Comparison of ENCODE assay signal across 20 mouse cellular contexts in the genomic region with DNA sequence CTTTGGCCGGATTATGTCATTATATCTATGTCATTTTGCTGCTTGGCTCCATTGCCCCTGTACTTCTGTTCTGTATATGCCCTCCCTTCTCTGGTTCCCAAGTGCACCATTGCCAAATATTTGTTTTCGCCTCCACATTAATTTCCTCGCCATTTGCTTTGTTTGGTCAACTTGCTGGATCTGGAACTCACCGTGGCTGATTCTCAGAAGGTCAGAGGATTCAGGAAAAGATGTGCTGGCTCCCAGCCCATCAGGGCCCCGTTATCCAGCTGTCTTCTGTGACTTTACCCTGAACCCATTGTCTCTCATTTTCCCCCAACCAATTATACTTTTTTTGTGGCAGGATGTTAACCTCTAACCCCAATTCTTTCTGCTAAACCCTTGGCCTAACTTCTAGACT.
DNase-seq lines count a peak whose midpoint lies in the region; ATAC-seq and TF ChIP-seq lines count a peak whose summit lies in the region.
"Had no signal": no experiment of that assay in that cellular context is flagged by ENCODE, and none has a peak within 500 bp of the region (broad histone marks: within the 10 kb centered on the region; RNA-seq: fewer than 3 reads in every experiment).

No protein-coding gene starts in this region.

- no peaks in the 10 kb centered on the region for H3K4me1 ChIP-seq in embryonic facial prominence, embryonic 14.5 days (ENCODE audit: control insufficient read depth, insufficient read depth, low read length)
- no peaks in the 10 kb centered on the region for H3K4me1 ChIP-seq in embryonic facial prominence, embryonic 10.5 days
- H3K4me1 ChIP-seq: embryonic facial prominence, embryonic 15.5 days; heart, embryonic 12.5 days; hindbrain, embryonic 10.5 days had no signal

- ATAC-seq in embryonic facial prominence, embryonic 14.5 days (ENCODE audit: low read depth) = no peak

- no peak for TF ChIP-seq CTCF in brain, embryonic 14.5 days (IDR thresholded peaks at IDR 0.05; ENCODE audit: borderline replicate concordance, extremely low read depth, insufficient read depth, insufficient read length)

- WGBS in embryonic facial prominence, embryonic 14.5 days = 52% methylated on average over 5 of the region's 5 CpGs
- WGBS in embryonic facial prominence, embryonic 10.5 days = 65% methylated on average over 5 of the region's 5 CpGs

- H3K9me3 ChIP-seq in embryonic facial prominence, embryonic 14.5 days (ENCODE audit: control insufficient read depth, low read length) = no peaks in the 10 kb centered on the region
- no peaks in the 10 kb centered on the region for H3K9me3 ChIP-seq in embryonic facial prominence, embryonic 10.5 days
- H3K9me3 ChIP-seq: embryonic facial prominence, embryonic 15.5 days; forebrain, embryonic 10.5 days; heart, embryonic 12.5 days; hindbrain, embryonic 10.5 days had no signal

- peak; percentile 17 for DNase-seq in embryonic facial prominence, embryonic 14.5 days (ENCODE audit: low spot score)
- no peak for DNase-seq in embryonic facial prominence, embryonic 10.5 days (ENCODE audit: low spot score)
- DNase-seq in kidney, postnatal 10 days = peak; percentile 53
- no peak for DNase-seq in kidney, adult 18-20 months
- peak; percentile 15 for DNase-seq in brain, embryonic 14.5 days (ENCODE audit: low read depth)
- DNase-seq in retina, embryonic 14.5 days (ENCODE audit: low spot score) = peak; percentile 55
- no peak for DNase-seq in testis, postnatal 10 days (ENCODE audit: low spot score)
- DNase-seq: adrenal gland, postnatal 25 days; cerebellum, adult 11-12 months; cerebellum, adult 9-11 months; cerebellum, postnatal 36 days; gastrocnemius, adult 2 months; gastrocnemius, postnatal 25 days had no signal

- no peak overlapping the region for H3K4me3 ChIP-seq in embryonic facial prominence, embryonic 14.5 days (ENCODE audit: low read depth, low read length)
- H3K4me3 ChIP-seq in embryonic facial prominence, embryonic 10.5 days = no peak overlapping the region
- H3K4me3 ChIP-seq: embryonic facial prominence, embryonic 15.5 days; erythroblast, embryonic 14.5 days; forebrain, embryonic 10.5 days; gastrocnemius, adult 2 months; heart, embryonic 12.5 days; hindbrain, embryonic 10.5 days had no signal

- no peak overlapping the region for H3K4me2 ChIP-seq in embryonic facial prominence, embryonic 14.5 days (ENCODE audit: low read depth, low read length)
- H3K4me2 ChIP-seq: embryonic facial prominence, embryonic 15.5 days; heart, embryonic 12.5 days; hindbrain, embryonic 14.5 days had no signal

- no peaks in the 10 kb centered on the region for H3K27me3 ChIP-seq in embryonic facial prominence, embryonic 14.5 days (replicated peaks; ENCODE audit: control insufficient read depth, insufficient read depth, low read length)
- no peaks in the 10 kb centered on the region for H3K27me3 ChIP-seq in embryonic facial prominence, embryonic 10.5 days (replicated peaks; ENCODE audit: low read depth, poor library complexity, severe bottlenecking)
- H3K27me3 ChIP-seq: CH12.LX; embryonic facial prominence, embryonic 15.5 days; heart, embryonic 12.5 days had no signal

- H3K9ac ChIP-seq in embryonic facial prominence, embryonic 14.5 days (ENCODE audit: low read depth, low read length) = no peak overlapping the region
- H3K9ac ChIP-seq: embryonic facial prominence, embryonic 15.5 days; heart, embryonic 12.5 days; hindbrain, embryonic 14.5 days had no signal

- no peaks in the 10 kb centered on the region for H3K36me3 ChIP-seq in embryonic facial prominence, embryonic 14.5 days (ENCODE audit: control insufficient read depth, insufficient read depth, low read length)
- H3K36me3 ChIP-seq in embryonic facial prominence, embryonic 10.5 days (replicated peaks) = no peaks in the 10 kb centered on the region
- H3K36me3 ChIP-seq: embryonic facial prominence, embryonic 15.5 days; forebrain, embryonic 10.5 days; heart, embryonic 12.5 days; hindbrain, embryonic 10.5 days had no signal

- no peak for TF ChIP-seq POLR2A in brain, embryonic 14.5 days (IDR thresholded peaks at IDR 0.05; ENCODE audit: borderline replicate concordance, extremely low read depth, insufficient read depth, insufficient read length, poor library complexity, severe bottlenecking)

- no peak overlapping the region for H3K27ac ChIP-seq in embryonic facial prominence, embryonic 14.5 days (replicated peaks; ENCODE audit: low read depth, low read length)
- no peak overlapping the region for H3K27ac ChIP-seq in embryonic facial prominence, embryonic 10.5 days (replicated peaks)
- H3K27ac ChIP-seq: embryonic facial prominence, embryonic 15.5 days; forebrain, embryonic 10.5 days; gastrocnemius, adult 2 months; hindbrain, embryonic 10.5 days; hindbrain, embryonic 14.5 days had no signal

Comparison
In these comparisons a context has a peak if more than half of its experiments do, and no peak if none do; other contexts are left out.
1. DNase-seq: peak in embryonic facial prominence, embryonic 14.5 days (single experiment), kidney, postnatal 10 days (single experiment), brain, embryonic 14.5 days (single experiment) and retina, embryonic 14.5 days (single experiment); none in embryonic facial prominence, embryonic 10.5 days (single experiment), kidney, adult 18-20 months (single experiment) and testis, postnatal 10 days (single experiment).